Mouse (Mus musculus) erythroblast, embryonic 14.5 days (primary cell): Measurements from ENCODE around the gene Adprh.

Source experiments
- GATA1 ChIP-seq: IDR thresholded peaks from 2 replicates; pipeline ENCODE4 v1.6.1; 2012; ENCODE audit warnings: low read length, inconsistent platforms, mixed read lengths
- TAL1 ChIP-seq: IDR thresholded peaks from 3 replicates; pipeline ENCODE4 v1.6.1; 2012; ENCODE audit warnings: low read length, inconsistent platforms, mixed read lengths

DNA sequence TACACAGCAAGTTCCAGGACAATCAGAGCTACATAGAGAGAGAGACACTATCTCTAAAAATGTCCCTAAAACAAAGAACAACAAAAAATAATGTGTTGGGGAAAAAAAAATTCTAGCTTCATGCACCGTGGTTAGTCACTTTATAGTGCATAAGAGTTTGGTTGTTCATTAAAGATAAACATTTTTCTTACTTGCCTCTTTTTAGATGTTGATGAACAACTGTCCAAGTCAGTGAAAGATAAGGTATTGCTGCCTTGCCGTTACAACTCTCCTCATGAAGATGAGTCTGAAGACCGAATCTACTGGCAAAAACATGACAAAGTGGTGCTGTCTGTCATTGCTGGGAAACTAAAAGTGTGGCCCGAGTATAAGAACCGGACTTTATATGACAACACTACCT is 21.2 kb upstream of the Adprh start:
- TF ChIP-seq TAL1 (no peak), GATA1 (no peak)
